Mouse (Mus musculus) left cerebral cortex, adult 2 months (tissue): ENCODE data around the gene Vmn1r22. TPM values are rescaled to one million over a fixed set of nuclear protein-coding genes. Genes with fewer than 3 reads are reported as not detected.
"Not testable (repeated sequence)": the region's sequence is repeated elsewhere in the genome, so short reads cannot be mapped to it uniquely, and the experiment has no call there.

ENCODE experiments used
- DNase-seq, 2 experiments: peaks; one replicate each; pipeline ENCODE4 v3.0.0; 2021 to 2022; ENCODE audit warnings: low spot score in 2 of 2, mixed read lengths in 1 of 2; ENCODE audit errors: extremely low spot score in 1 of 2
- H3K27ac ChIP-seq: fragments of 200-600 bp; 2 replicates; pipeline ENCODE4 v1.8.1; 2022
- H3K4me3 ChIP-seq: fragments of 200-600 bp; 2 replicates; pipeline ENCODE4 v1.8.1; 2022
- CTCF ChIP-seq: fragments of 200-600 bp; IDR thresholded peaks from 2 replicates; pipeline ENCODE4 v1.8.1; 2022; ENCODE audit warnings: antibody characterized with exemption, mild to moderate bottlenecking, moderate library complexity
- intact Hi-C: fragments of 180-260 bp; cut with DNase I; formaldehyde crosslinking; loops from one replicate; pipeline ENCODE4 v1.15.1; 2025
- long read RNA-seq, 2 experiments: library from polyadenylated mRNA; stranded (forward); transcript quantifications; one replicate each; pipeline ENCODE4 v2.0.0; 2021; ENCODE audit warnings: borderline mapping rate in 2 of 2
- total RNA-seq, 2 experiments: library from RNA; stranded (reverse); gene quantifications; 2 replicates each; pipeline ENCODE4 v1.2.3; 2021

The Vmn1r22 gene
- total RNA-seq = not detected
- long read RNA-seq, experiment 1 = 0 reads
- long read RNA-seq, experiment 2 = 0 reads

DNA sequence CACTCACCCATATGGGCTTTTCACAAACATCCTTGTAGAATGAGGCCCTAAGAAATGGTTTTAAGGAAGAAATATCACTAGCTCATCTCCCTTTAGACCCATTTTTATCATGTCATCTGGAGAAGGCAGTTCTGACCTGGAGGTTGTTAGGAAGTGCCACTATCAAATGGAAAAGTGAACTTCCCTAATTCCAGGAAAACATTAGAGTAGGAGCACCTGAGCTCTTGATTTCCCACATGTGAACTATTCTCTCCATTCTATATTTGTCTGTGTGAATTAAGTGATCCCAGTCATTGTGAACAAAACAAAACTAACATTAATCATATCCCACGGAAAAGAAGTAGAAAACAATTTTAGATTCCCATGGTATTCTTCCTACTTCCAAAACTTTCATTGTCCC, at the start of gene Vmn1r22:
TSS of gene Vmn1r22 (minus strand) at position 101 of the 400 bp plus-strand sequence.
- Histone ChIP-seq H3K27ac (no peak within 1 kb of the TSS), H3K4me3 (no peak within 1 kb of the TSS)
- intact Hi-C loops = no loop called here
- TF ChIP-seq CTCF = no peak
- no peak for DNase-seq

DNA sequence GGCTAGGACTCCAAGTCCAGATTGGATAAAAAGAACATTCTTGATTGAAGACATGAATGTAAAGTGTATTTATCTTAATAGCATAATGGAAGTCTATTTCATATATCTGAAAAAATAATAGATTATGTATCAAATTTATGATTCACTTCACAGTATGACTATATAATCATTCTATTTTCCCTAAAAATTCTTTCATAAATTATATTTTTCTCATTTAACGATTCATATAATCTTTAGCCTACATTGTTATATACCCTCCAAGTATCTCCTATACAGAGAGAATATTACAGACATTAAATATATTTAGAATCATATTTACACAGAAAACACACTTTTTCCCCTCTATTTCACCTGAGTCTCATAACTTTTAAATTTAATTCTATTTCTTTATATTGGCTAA, 18.9 kb upstream of the Vmn1r22 start, which contains the start of gene Vmn1r23:
TSS of gene Vmn1r23 (minus strand) at position 101 of the 400 bp plus-strand sequence.
- intact Hi-C loops = no loop called here
- TF ChIP-seq CTCF = no peak
- H3K4me3 ChIP-seq = no peak within 1 kb of the TSS
- no peak within 1 kb of the TSS for H3K27ac ChIP-seq
- DNase-seq = no peak

DNA sequence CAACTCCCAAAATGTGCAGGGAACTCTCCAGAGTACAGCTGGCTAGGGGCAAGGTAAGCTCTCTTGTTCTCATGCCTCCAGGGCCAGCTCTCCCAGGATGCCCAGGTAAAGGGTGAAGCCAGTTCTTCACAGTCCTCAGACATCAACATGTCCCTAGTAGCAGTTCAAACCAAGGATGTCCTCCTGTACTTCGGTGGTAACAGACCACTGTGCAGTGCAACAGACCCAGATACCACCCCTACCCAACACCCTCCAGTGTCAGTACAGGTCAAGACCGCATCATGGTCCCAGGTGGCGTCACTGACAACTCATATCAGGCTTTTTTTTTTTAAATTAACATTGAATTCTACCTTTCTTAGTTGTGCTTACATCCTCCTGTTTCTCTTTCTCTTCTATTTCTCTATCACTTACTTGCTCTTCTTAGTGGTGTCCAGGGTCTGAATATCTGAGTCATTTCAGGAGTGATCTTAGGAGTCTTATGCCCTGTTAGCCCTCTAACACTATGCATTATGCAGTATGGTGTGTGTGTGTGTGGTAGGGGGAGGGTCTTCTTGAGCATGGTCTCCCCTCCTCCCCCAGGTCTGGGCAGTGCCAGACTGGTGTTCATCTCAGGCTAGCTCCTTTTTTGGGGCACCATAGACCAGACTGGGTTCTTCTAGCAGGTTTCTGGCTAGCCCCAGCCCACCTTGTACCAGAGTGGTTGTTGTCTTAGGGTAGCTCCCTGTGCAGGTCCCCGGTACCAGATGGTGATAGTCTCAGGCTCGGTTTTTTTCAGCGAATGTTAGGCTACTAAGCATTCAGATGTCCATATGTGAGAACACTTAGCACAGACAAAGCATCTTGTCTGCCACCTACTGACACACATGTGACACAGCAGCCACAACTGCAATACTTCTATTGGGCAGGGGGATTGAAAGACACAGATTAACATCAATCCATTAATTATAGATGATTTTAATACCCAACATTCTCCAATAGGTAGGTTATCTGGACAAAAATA, 48.5 kb downstream of the Vmn1r22 start:
- no peak overlapping the region for H3K4me3 ChIP-seq
- DNase-seq = peak in 1 of 2 experiments; percentile 17
- no peak overlapping the region for H3K27ac ChIP-seq
- intact Hi-C loops = loop anchor here (1.0 to 10.0 kb wide), 4 partner anchors 116 to 1055 kb away; no protein-coding TSS in a partner anchor
- TF ChIP-seq CTCF = peak; percentile 84

- intact Hi-C loops = loop anchor here (10.0 kb wide), 1 partner anchor 1046 kb away; no protein-coding TSS in a partner anchor
- not testable (repeated sequence) for H3K27ac ChIP-seq, H3K4me3 ChIP-seq, DNase-seq
These were observed 56.7 kb downstream of the Vmn1r22 start for GRCm38 (mm10) chr6:57851177-57851576.

DNA sequence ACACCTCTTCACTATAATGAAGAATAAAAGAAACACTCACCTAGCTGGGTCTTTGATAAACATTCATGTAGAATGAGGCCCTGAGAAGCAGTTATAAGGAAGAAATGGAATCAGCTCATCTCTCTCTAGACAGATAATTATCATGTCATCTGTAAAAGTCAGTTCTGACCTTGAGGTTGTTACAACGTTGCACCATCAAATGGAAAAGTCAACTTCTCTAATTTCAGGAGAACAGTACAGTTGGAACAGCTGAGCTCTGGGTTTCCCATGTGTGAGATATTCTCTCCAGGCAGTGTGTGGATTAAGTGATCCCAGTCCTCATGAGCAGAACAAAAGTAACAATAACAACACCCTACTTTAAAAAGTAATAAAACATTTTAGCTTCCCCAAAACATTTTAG, 57.5 kb downstream of the Vmn1r22 start, which contains the start of gene Vmn1r21:
TSS of gene Vmn1r21 (minus strand) at position 58 of the 400 bp plus-strand sequence.
- intact Hi-C loops = loop anchor here (10.0 kb wide), 1 partner anchor 1045 kb away; no protein-coding TSS in a partner anchor
- no peak for DNase-seq
- H3K27ac ChIP-seq = no peak within 1 kb of the TSS
- TF ChIP-seq CTCF = no peak
- H3K4me3 ChIP-seq = no peak within 1 kb of the TSS

Other genes with a start within 250 kb of the Vmn1r22 start
- gene Pyurf, start 215.9 kb downstream of the Vmn1r22 start, total RNA-seq = 1 to 10 TPM; 9.0 to 9.8 TPM
- gene Lancl2, start 205.5 kb downstream of the Vmn1r22 start, total RNA-seq = 100 to 1,000 TPM; 100 to 111 TPM
- 100 to 1,000 TPM; 123 to 130 TPM for gene Vopp1, start 82.9 kb downstream of the Vmn1r22 start, total RNA-seq
- gene Vmn1r21, start 57.7 kb downstream of the Vmn1r22 start, total RNA-seq = not detected
- not detected for gene Vmn1r23, start 18.8 kb upstream of the Vmn1r22 start, total RNA-seq
- not detected for gene Vmn1r24, start 53.5 kb upstream of the Vmn1r22 start, total RNA-seq
- not detected for gene Vmn1r25, start 72.8 kb upstream of the Vmn1r22 start, total RNA-seq
- not detected for gene Vmn1r26, start 107.1 kb upstream of the Vmn1r22 start, total RNA-seq